In genomic region chr2:132750726-132751125, GRCm38 (mm10) we compare ENCODE assay signal across 27 mouse cellular contexts. TPM values are rescaled to one million over a fixed set of nuclear protein-coding genes. Genes with fewer than 3 reads are reported as not detected.
DNase-seq lines count a peak whose midpoint lies in the region; ATAC-seq and TF ChIP-seq lines count a peak whose summit lies in the region.
"Had no signal": no experiment of that assay in that cellular context is flagged by ENCODE, and none has a peak within 500 bp of the region (broad histone marks: within the 10 kb centered on the region; RNA-seq: fewer than 3 reads in every experiment).

No protein-coding gene starts in this region.

- H3K9me3 ChIP-seq in forebrain, embryonic 11.5 days (ENCODE audit: control insufficient read depth, low read length): no peaks in the 10 kb centered on the region
- no peaks in the 10 kb centered on the region for H3K9me3 ChIP-seq in forebrain, postnatal 0 days (ENCODE audit: low read length)
- no peaks in the 10 kb centered on the region for H3K9me3 ChIP-seq in forebrain, embryonic 12.5 days
- H3K9me3 ChIP-seq: embryonic facial prominence, embryonic 12.5 days; heart, embryonic 12.5 days; kidney, embryonic 15.5 days; limb, embryonic 12.5 days; midbrain, embryonic 10.5 days; neural tube, embryonic 13.5 days; stomach, embryonic 15.5 days had no signal

- no peak for DNase-seq in forebrain, embryonic 11.5 days (ENCODE audit: low spot score)
- no peak for DNase-seq in forebrain, postnatal 0 days
- DNase-seq in cerebellum, adult 9-10 months: peak; percentile 85
- no peak for DNase-seq in MN1 (ENCODE audit: low spot score)
- no peak for DNase-seq in testis, postnatal 10 days (ENCODE audit: low spot score)
- DNase-seq: adrenal gland, adult 2 months; heart, postnatal 14 days; kidney, adult 11 months; kidney, postnatal 36 days; liver, postnatal 0 days; lung, postnatal 10 days; thymus, adult 18-20 months; thymus, postnatal 4 days had no signal

- no peak for ATAC-seq in forebrain, embryonic 11.5 days (replicated peaks; ENCODE audit: low FRiP score)
- ATAC-seq in forebrain, postnatal 0 days: no peak
- ATAC-seq in forebrain, embryonic 12.5 days (ENCODE audit: low FRiP score): no peak
- ATAC-seq in CD4-positive, CD25-positive, alpha-beta regulatory T cell, adult 4 months: no peak
- ATAC-seq: liver, postnatal 0 days; Patski had no signal

- no peaks in the 10 kb centered on the region for H3K27me3 ChIP-seq in forebrain, embryonic 11.5 days (ENCODE audit: control insufficient read depth, insufficient read depth, low read length)
- H3K27me3 ChIP-seq in forebrain, postnatal 0 days (ENCODE audit: insufficient read depth, low read length): no peaks in the 10 kb centered on the region
- no peaks in the 10 kb centered on the region for H3K27me3 ChIP-seq in forebrain, embryonic 12.5 days
- H3K27me3 ChIP-seq: embryonic facial prominence, embryonic 12.5 days; heart, embryonic 12.5 days; kidney, embryonic 15.5 days; limb, embryonic 12.5 days; neural tube, embryonic 13.5 days; Patski; stomach, embryonic 15.5 days had no signal

- no peak overlapping the region for H3K4me2 ChIP-seq in forebrain, embryonic 11.5 days (ENCODE audit: low read depth, low read length, severe bottlenecking)
- H3K4me2 ChIP-seq in forebrain, postnatal 0 days (ENCODE audit: low read depth): no peak overlapping the region
- H3K4me2 ChIP-seq in forebrain, embryonic 12.5 days: no peak overlapping the region
- H3K4me2 ChIP-seq: embryonic facial prominence, embryonic 12.5 days; heart, embryonic 12.5 days; kidney, embryonic 15.5 days; limb, embryonic 12.5 days; liver, embryonic 11.5 days; neural tube, embryonic 13.5 days; stomach, embryonic 15.5 days had no signal

- H3K36me3 ChIP-seq in forebrain, embryonic 11.5 days (ENCODE audit: control insufficient read depth, insufficient read depth, low read length): no peaks in the 10 kb centered on the region
- peaks cover 5% of the 10 kb centered on the region for H3K36me3 ChIP-seq in forebrain, postnatal 0 days (ENCODE audit: insufficient read depth)
- no peaks in the 10 kb centered on the region for H3K36me3 ChIP-seq in forebrain, embryonic 12.5 days (replicated peaks)
- H3K36me3 ChIP-seq: embryonic facial prominence, embryonic 12.5 days; kidney, embryonic 15.5 days; limb, embryonic 12.5 days; midbrain, embryonic 10.5 days; stomach, embryonic 15.5 days had no signal

- TF ChIP-seq CTCF in forebrain, postnatal 0 days (IDR thresholded peaks at IDR 0.05; ENCODE audit: low read depth): no peak

- H3K4me3 ChIP-seq in forebrain, embryonic 11.5 days (ENCODE audit: low read depth, low read length): no peak overlapping the region
- no peak overlapping the region for H3K4me3 ChIP-seq in forebrain, postnatal 0 days (ENCODE audit: low read depth, low read length)
- H3K4me3 ChIP-seq in forebrain, embryonic 12.5 days (replicated peaks): no peak overlapping the region
- H3K4me3 ChIP-seq: embryonic facial prominence, embryonic 12.5 days; gastrocnemius, adult 2 months; heart, embryonic 12.5 days; kidney, embryonic 15.5 days; limb, embryonic 12.5 days; midbrain, embryonic 10.5 days; myocyte; neural tube, embryonic 13.5 days; stomach, embryonic 15.5 days had no signal

- peak overlapping the region; percentile 81 for H3K27ac ChIP-seq in forebrain, embryonic 11.5 days (ENCODE audit: low read depth, low read length)
- no peak overlapping the region for H3K27ac ChIP-seq in forebrain, postnatal 0 days (ENCODE audit: low read depth, low read length)
- peak overlapping the region; percentile 94 for H3K27ac ChIP-seq in forebrain, embryonic 12.5 days
- H3K27ac ChIP-seq: embryonic facial prominence, embryonic 12.5 days; gastrocnemius, adult 2 months; kidney, embryonic 15.5 days; limb, embryonic 12.5 days; midbrain, embryonic 10.5 days; neural tube, embryonic 13.5 days; stomach, embryonic 15.5 days had no signal

- no peak overlapping the region for H3K9ac ChIP-seq in forebrain, embryonic 11.5 days (ENCODE audit: low read length)
- H3K9ac ChIP-seq in forebrain, postnatal 0 days: no peak overlapping the region
- H3K9ac ChIP-seq in forebrain, embryonic 12.5 days: no peak overlapping the region
- H3K9ac ChIP-seq: embryonic facial prominence, embryonic 12.5 days; heart, embryonic 12.5 days; kidney, embryonic 15.5 days; limb, embryonic 12.5 days; liver, postnatal 0 days; neural tube, embryonic 13.5 days; stomach, embryonic 15.5 days had no signal

- peaks cover 7% of the 10 kb centered on the region; the same call in 1 of the 2 replicates for H3K4me1 ChIP-seq in forebrain, embryonic 11.5 days (replicated peaks; ENCODE audit: control insufficient read depth, insufficient read depth, low read length)
- H3K4me1 ChIP-seq in forebrain, postnatal 0 days (ENCODE audit: insufficient read depth): no peaks in the 10 kb centered on the region
- H3K4me1 ChIP-seq in forebrain, embryonic 12.5 days: peaks cover 19% of the 10 kb centered on the region
- H3K4me1 ChIP-seq: heart, embryonic 12.5 days; kidney, embryonic 15.5 days; limb, embryonic 12.5 days; neural tube, embryonic 13.5 days; stomach, embryonic 15.5 days had no signal

RNA-seq across cellular contexts. Expression of gene Chgb, which starts 30.4 kb away (rescaled TPM):
- polyA plus RNA-seq in forebrain, embryonic 11.5 days (2014; fragmentation: Nextera tagmentation; extraction: Ambion mirVana): 5.9 TPM in 2 replicates
- total RNA-seq in forebrain, postnatal 0 days (2014; rRNA removed): 43.7 and 50.0 TPM in 2 replicates
- polyA plus RNA-seq in forebrain, postnatal 0 days (2015; fragmentation: Nextera tagmentation; extraction: Ambion mirVana): 69.5 and 90.5 TPM in 2 replicates
- polyA plus RNA-seq in forebrain, embryonic 12.5 days (2016; fragmentation: Nextera tagmentation; extraction: Ambion mirVana): 18.5 and 19.4 TPM in 2 replicates
- polyA plus RNA-seq in CD4-positive, CD25-positive, alpha-beta regulatory T cell, adult 4 months (2017; shearing (Covaris generic)): under 1 TPM in 1 of 2 experiments, not detected in 1; 0.27 TPM
- total RNA-seq: granulocyte monocyte progenitor cell, adult 5-6 weeks had no signal
- polyA plus RNA-seq: liver, postnatal 0 days had no signal
